Mouse (Mus musculus) heart, embryonic 12.5 days (tissue): ENCODE results near the gene Pla2g3. TPM values are rescaled to one million over a fixed set of nuclear protein-coding genes. Genes with fewer than 3 reads are reported as not detected.
A peak's percentile ranks its signal among the peaks of the same experiment; 100 is the strongest.

Experiments
- ATAC-seq: fragments of 200-750 bp; cut with Nextera tagmentation; 2 replicates; pipeline ENCODE4 v1.8.0; 2017; ENCODE audit warnings: moderate TSS enrichment, moderate library complexity; ENCODE audit not compliant: insufficient number of reproducible peaks, low FRiP score
- H3K27ac ChIP-seq: fragments of 300-500 bp; sonication (generic); 2 replicates; pipeline ENCODE4 v1.5.1; 2016; ENCODE audit warnings: mild to moderate bottlenecking, moderate library complexity; ENCODE audit not compliant: poor library complexity, severe bottlenecking
- H3K27me3 ChIP-seq: fragments of 300-500 bp; sonication (generic); replicated peaks from 2 replicates; pipeline ENCODE4 v1.6.1; 2016; ENCODE audit warnings: mild to moderate bottlenecking, moderate library complexity
- H3K36me3 ChIP-seq: fragments of 300-500 bp; sonication (generic); 2 replicates; pipeline ENCODE4 v1.6.1; 2016; ENCODE audit warnings: mild to moderate bottlenecking, moderate library complexity
- H3K4me1 ChIP-seq: fragments of 300-500 bp; sonication (generic); replicated peaks from 2 replicates; pipeline ENCODE4 v1.6.1; 2016; ENCODE audit warnings: mild to moderate bottlenecking
- H3K4me2 ChIP-seq: fragments of 300-500 bp; sonication (generic); 2 replicates; pipeline ENCODE4 v1.6.1; 2016; ENCODE audit warnings: mild to moderate bottlenecking, moderate library complexity
- H3K4me3 ChIP-seq: fragments of 300-500 bp; sonication (generic); 2 replicates; pipeline ENCODE4 v1.5.1; 2016; ENCODE audit warnings: mild to moderate bottlenecking
- H3K9ac ChIP-seq: fragments of 300-500 bp; sonication (generic); 2 replicates; pipeline ENCODE4 v1.6.1; 2016; ENCODE audit warnings: mild to moderate bottlenecking, moderate library complexity
- H3K9me3 ChIP-seq: fragments of 300-500 bp; sonication (generic); replicated peaks from 2 replicates; pipeline ENCODE4 v1.6.1; 2016; ENCODE audit warnings: mild to moderate bottlenecking, moderate library complexity
- WGBS: fragments of 180-500 bp; shearing (Covaris S2); methylation state at CpG from one replicate; pipeline ENCODE4 v1.1.7; 2016; 5-methylcytosine and 5-hydroxymethylcytosine counted together
- polyA plus RNA-seq: library from polyadenylated mRNA; unstranded; fragments of >200 nt; fragmentation: Nextera tagmentation; extraction: Ambion mirVana; gene quantifications from 2 replicates; pipeline ENCODE4 v1.2.1, GENCODE M21; 2016

The Pla2g3 gene
- polyA plus RNA-seq, 1 experiment from 2014 or later, result 0.26 TPM

GRCm38 (mm10) chr11:3521339-3522224, 33.5 kb downstream of the Pla2g3 start:
- no peak overlapping the region for H3K27ac ChIP-seq
- ATAC-seq, result no peak
- H3K36me3 ChIP-seq, result peaks cover 81% of the 10 kb centered on the region
- H3K9me3 ChIP-seq, result no peaks in the 10 kb centered on the region
- no peak overlapping the region for H3K4me2 ChIP-seq
- WGBS, result 84% methylated on average over 23 of the region's 23 CpGs
- H3K4me3 ChIP-seq, result no peak overlapping the region
- H3K4me1 ChIP-seq, result peaks cover 44% of the 10 kb centered on the region
- no peaks in the 10 kb centered on the region for H3K27me3 ChIP-seq
- no peak overlapping the region for H3K9ac ChIP-seq

DNA sequence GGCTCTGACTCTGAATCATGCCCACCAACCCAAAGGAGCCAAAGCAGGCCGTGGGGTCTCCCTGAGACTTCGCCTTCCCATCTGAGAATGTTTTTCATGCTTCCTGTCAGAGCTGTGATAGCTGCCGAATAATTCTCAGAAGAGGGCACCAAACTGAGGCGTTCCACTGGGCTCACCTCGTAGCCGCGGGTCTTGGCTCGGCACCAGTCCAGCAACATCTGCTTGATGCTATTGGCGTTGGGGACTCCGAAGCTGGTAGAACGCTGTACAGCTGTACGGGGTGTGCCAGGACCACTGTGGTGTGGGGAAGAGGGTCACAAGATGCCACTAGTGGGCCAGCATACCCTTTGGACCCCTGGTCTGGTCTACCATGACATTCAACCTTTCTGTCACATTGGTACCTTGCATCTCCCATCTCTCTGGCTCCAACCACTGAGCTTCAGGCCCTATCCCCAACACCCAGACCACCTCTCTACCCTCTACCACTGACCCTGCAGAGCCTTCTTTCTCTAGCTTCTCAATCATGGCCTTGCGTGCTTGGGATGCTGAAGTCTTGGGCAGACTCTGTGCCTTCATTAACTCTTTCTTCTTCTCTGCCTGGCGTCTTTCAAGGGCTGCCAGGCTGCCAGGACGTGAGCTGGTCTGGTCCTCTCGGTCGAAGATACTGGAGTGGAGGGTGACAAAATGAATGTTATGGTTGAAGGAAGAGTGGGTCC, 34.4 kb downstream of the Pla2g3 start:
- no peaks in the 10 kb centered on the region for H3K9me3 ChIP-seq
- 86% methylated on average over 17 of the region's 17 CpGs for WGBS
- H3K27ac ChIP-seq, result no peak overlapping the region
- H3K36me3 ChIP-seq, result peaks cover 90% of the 10 kb centered on the region
- H3K4me3 ChIP-seq, result no peak overlapping the region
- H3K9ac ChIP-seq, result no peak overlapping the region
- no peak for ATAC-seq
- H3K4me2 ChIP-seq, result no peak overlapping the region
- H3K4me1 ChIP-seq, result peaks cover 41% of the 10 kb centered on the region
- no peaks in the 10 kb centered on the region for H3K27me3 ChIP-seq

GRCm38 (mm10) chr11:3523840-3524582, 35.9 kb downstream of the Pla2g3 start:
- Histone ChIP-seq H3K9me3 (no peaks in the 10 kb centered on the region), H3K4me2 (no peak overlapping the region), H3K27me3 (no peaks in the 10 kb centered on the region), H3K4me1 (peaks cover 44% of the 10 kb centered on the region), H3K4me3 (no peak overlapping the region), H3K36me3 (peaks cover 99% of the 10 kb centered on the region), H3K9ac (no peak overlapping the region), H3K27ac (no peak overlapping the region)
- no peak for ATAC-seq
- 77% methylated on average over 7 of the region's 7 CpGs for WGBS

DNA sequence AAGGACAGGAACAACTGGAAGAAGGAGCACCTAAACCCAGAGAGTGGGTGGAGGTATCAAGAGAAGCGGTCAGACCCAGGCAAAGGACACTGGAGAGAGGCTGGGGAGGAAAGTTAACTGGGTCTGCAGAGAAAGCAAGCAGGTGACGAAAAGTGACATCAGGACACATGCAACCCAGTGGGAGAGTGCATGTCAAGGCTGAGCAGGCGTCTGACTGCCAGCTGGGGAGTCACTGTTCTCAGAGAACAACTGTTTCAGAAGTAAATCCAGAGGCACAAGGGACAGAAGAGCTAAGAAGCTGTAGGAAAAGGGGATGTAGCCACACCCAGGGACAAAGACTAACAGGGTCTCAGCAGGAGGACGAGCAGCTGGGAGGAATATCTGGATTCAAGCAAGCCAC, 37.5 kb downstream of the Pla2g3 start:
- Histone ChIP-seq H3K4me2 (no peak overlapping the region), H3K4me3 (no peak overlapping the region), H3K27ac (no peak overlapping the region), H3K27me3 (no peaks in the 10 kb centered on the region), H3K9ac (no peak overlapping the region), H3K36me3 (peaks cover 99% of the 10 kb centered on the region), H3K9me3 (no peaks in the 10 kb centered on the region), H3K4me1 (peaks cover 29% of the 10 kb centered on the region)
- WGBS, result 77% methylated on average over 4 of the region's 4 CpGs
- ATAC-seq, result no peak

GRCm38 (mm10) chr11:3526207-3526606, 38.1 kb downstream of the Pla2g3 start:
- ATAC-seq, result no peak
- Histone ChIP-seq H3K9ac (peak overlapping the region; percentile 16; the same call in 1 of the 2 replicates), H3K36me3 (peaks cover 99% of the 10 kb centered on the region), H3K27me3 (no peaks in the 10 kb centered on the region), H3K27ac (no peak overlapping the region), H3K4me2 (no peak overlapping the region), H3K4me3 (no peak overlapping the region), H3K4me1 (peaks cover 22% of the 10 kb centered on the region), H3K9me3 (no peaks in the 10 kb centered on the region)
- WGBS, result 86% methylated on average over 9 of the region's 9 CpGs

DNA sequence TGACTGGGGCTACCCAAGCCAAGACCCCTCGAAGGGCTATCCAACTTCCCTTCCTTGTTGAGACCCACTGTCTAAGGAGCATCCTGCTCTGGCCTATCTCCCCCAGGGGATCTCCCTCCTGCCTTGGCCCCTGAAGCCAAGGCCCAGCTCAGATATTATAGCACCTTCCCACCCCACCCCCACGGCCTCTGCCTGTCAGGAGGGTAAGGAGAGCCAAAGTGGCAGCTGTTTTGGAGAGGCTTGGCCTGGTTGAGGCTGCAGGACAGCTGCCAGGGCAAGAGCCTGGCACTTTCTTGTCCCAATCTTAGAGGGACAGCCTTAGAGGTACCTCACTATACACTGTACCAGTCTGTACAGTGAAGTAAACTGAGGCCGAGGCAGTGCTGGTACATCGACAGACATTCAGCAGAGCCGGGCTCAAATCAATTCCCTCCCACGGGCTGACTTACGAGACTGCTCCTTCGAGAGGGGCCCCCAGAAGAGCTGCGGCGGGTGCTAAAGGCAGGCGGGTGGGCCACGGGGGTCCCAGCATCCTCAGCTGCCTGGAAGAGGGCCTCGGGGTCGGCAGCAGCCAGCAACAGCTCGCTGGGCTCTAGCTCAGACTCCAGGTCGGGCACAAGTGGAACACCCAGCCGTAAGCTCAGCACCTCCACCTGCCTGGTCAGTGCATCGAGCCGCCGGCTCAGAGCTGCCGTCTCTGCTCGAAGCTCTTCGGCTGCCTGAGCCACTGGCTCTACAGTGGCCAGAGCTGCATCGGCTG, 39.1 kb downstream of the Pla2g3 start:
- H3K36me3 ChIP-seq, result peaks cover 99% of the 10 kb centered on the region
- no peak overlapping the region for H3K4me3 ChIP-seq
- H3K27ac ChIP-seq, result peak overlapping the region; percentile 49; the same call in 1 of the 2 replicates
- peak overlapping the region; percentile 26 for H3K4me2 ChIP-seq
- 77% methylated on average over 24 of the region's 24 CpGs for WGBS
- no peak for ATAC-seq
- no peaks in the 10 kb centered on the region for H3K9me3 ChIP-seq
- peak overlapping the region; percentile 6; the same call in 1 of the 2 replicates for H3K9ac ChIP-seq
- peaks cover 21% of the 10 kb centered on the region for H3K4me1 ChIP-seq
- no peaks in the 10 kb centered on the region for H3K27me3 ChIP-seq

GRCm38 (mm10) chr11:3527766-3528165, 39.7 kb downstream of the Pla2g3 start:
- no peaks in the 10 kb centered on the region for H3K9me3 ChIP-seq
- H3K4me1 ChIP-seq, result peaks cover 21% of the 10 kb centered on the region
- 54% methylated on average over 8 of the region's 8 CpGs for WGBS
- peak overlapping the region; percentile 49; the same call in 1 of the 2 replicates for H3K27ac ChIP-seq
- H3K4me3 ChIP-seq, result no peak overlapping the region
- H3K36me3 ChIP-seq, result peaks cover 99% of the 10 kb centered on the region
- H3K4me2 ChIP-seq, result peak overlapping the region; percentile 26
- no peaks in the 10 kb centered on the region for H3K27me3 ChIP-seq
- ATAC-seq, result peak; percentile 41
- 0 out of 2 replicates have a peak overlapping the region, but pooled peaks have one; percentile 6 for H3K9ac ChIP-seq

- Histone ChIP-seq H3K4me3 (no peak overlapping the region), H3K36me3 (peaks cover 99% of the 10 kb centered on the region), H3K27ac (peak overlapping the region; percentile 49; the same call in 1 of the 2 replicates), H3K4me2 (no peak overlapping the region), H3K4me1 (peaks cover 21% of the 10 kb centered on the region), H3K27me3 (no peaks in the 10 kb centered on the region), H3K9ac (no peak overlapping the region), H3K9me3 (no peaks in the 10 kb centered on the region)
- ATAC-seq, result no peak
- WGBS, result 90% methylated on average over 6 of the region's 6 CpGs
These were observed 40.1 kb downstream of the Pla2g3 start for GRCm38 (mm10) chr11:3528208-3528607.

GRCm38 (mm10) chr11:3529476-3530252, 41.6 kb downstream of the Pla2g3 start:
- Histone ChIP-seq H3K27me3 (no peaks in the 10 kb centered on the region), H3K9me3 (no peaks in the 10 kb centered on the region), H3K4me1 (peaks cover 21% of the 10 kb centered on the region), H3K36me3 (peaks cover 99% of the 10 kb centered on the region), H3K4me2 (no peak overlapping the region), H3K4me3 (no peak overlapping the region), H3K27ac (no peak overlapping the region), H3K9ac (no peak overlapping the region)
- no peak for ATAC-seq
- WGBS, result 74% methylated on average over 20 of the region's 20 CpGs

DNA sequence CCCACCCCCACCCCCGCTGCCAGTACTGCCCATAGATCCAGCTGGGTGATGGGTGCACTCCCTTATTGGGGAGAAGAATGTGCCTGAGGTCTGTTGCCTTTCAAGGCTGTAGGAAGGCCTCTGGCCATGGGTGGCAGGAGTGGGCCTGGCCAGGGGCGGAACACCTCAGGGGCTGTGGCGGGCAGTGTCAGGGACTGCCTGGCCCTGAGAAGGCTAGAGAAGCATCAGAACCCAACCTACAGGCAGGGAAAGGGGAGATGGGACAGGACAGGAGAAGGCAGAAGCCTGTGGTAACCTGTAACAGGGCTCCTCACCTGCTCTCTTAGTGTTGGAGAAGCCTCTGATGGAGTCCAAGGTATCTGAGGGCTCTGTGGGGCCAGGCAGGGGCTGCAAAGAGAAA, 42.6 kb downstream of the Pla2g3 start:
- Histone ChIP-seq H3K9ac (no peak overlapping the region), H3K27ac (no peak overlapping the region), H3K27me3 (no peaks in the 10 kb centered on the region), H3K4me2 (no peak overlapping the region), H3K4me1 (peaks cover 26% of the 10 kb centered on the region), H3K4me3 (no peak overlapping the region), H3K9me3 (no peaks in the 10 kb centered on the region), H3K36me3 (peaks cover 88% of the 10 kb centered on the region)
- no peak for ATAC-seq
- WGBS, result 80% methylated on average over 3 of the region's 3 CpGs
